Comparison of ENCODE assay signal across 17 mouse cellular contexts in genomic region chr16:31037431-31037830, GRCm38 (mm10).
"Had no signal": no experiment of that assay in that cellular context is flagged by ENCODE, and none has a peak within 500 bp of the region (broad histone marks: within the 10 kb centered on the region; RNA-seq: fewer than 3 reads in every experiment).

No protein-coding gene starts in this region.

- H3K27me3 ChIP-seq: limb, embryonic 13.5 days; midbrain, embryonic 12.5 days; neural tube, embryonic 13.5 days had no signal

- DNase-seq: kidney, adult 2 months; kidney, postnatal 4 days; liver; liver, postnatal 0 days; lung, embryonic 14.5 days; thymus, adult 18-20 months; thymus, postnatal 4 days had no signal

- H3K9me3 ChIP-seq: limb, embryonic 10.5 days; limb, embryonic 13.5 days; midbrain, embryonic 12.5 days; neural tube, embryonic 13.5 days had no signal

- H3K36me3 ChIP-seq: limb, embryonic 13.5 days; midbrain, embryonic 12.5 days; neural tube, embryonic 13.5 days had no signal

- ATAC-seq: liver, postnatal 0 days; lung, postnatal 0 days; midbrain, embryonic 16.5 days had no signal

- H3K4me2 ChIP-seq: limb, embryonic 13.5 days; lung, embryonic 14.5 days; midbrain, embryonic 12.5 days; neural tube, embryonic 13.5 days had no signal

- H3K4me3 ChIP-seq: limb, embryonic 10.5 days; limb, embryonic 13.5 days; midbrain, embryonic 12.5 days; myocyte; neural tube, embryonic 13.5 days had no signal

- H3K27ac ChIP-seq: kidney, postnatal 0 days; limb, embryonic 10.5 days; limb, embryonic 13.5 days; liver, embryonic 14.5 days; macrophage; midbrain, embryonic 12.5 days; neural tube, embryonic 13.5 days had no signal

- H3K9ac ChIP-seq: limb, embryonic 13.5 days; liver, embryonic 14.5 days; liver, postnatal 0 days; lung, embryonic 14.5 days; midbrain, embryonic 12.5 days; neural tube, embryonic 13.5 days had no signal
